Mouse (Mus musculus) cerebellum, adult 2 months (tissue): ENCODE results near the gene Zbtb20.

Source experiments
- CTCF ChIP-seq: fragments of 200-500 bp; IDR thresholded peaks from 2 replicates; pipeline ENCODE4 v1.5.1; 2011; ENCODE audit warnings: low read depth, mild to moderate bottlenecking, control low read depth, low read length, moderate library complexity, borderline replicate concordance; ENCODE audit not compliant: insufficient read depth
- POLR2A ChIP-seq: fragments of 200-500 bp; IDR thresholded peaks from 2 replicates; pipeline ENCODE4 v1.6.1; 2011; ENCODE audit warnings: low read length, control low read depth, borderline replicate concordance; ENCODE audit not compliant: insufficient read depth

- TF ChIP-seq POLR2A (no peak), CTCF (no peak)
Observed at GRCm38 (mm10) chr16:43604399-43605013, 728.8 kb downstream of the Zbtb20 start.
